Mouse (Mus musculus) right cerebral cortex, adult 2 months (tissue): Measurements from ENCODE around the gene Vwa3b.

Experiments
- DNase-seq, 2 experiments: peaks; one replicate each; pipeline ENCODE4 v3.0.0; 2021 to 2022; ENCODE audit warnings: low spot score in 2 of 2

The Vwa3b gene

DNA sequence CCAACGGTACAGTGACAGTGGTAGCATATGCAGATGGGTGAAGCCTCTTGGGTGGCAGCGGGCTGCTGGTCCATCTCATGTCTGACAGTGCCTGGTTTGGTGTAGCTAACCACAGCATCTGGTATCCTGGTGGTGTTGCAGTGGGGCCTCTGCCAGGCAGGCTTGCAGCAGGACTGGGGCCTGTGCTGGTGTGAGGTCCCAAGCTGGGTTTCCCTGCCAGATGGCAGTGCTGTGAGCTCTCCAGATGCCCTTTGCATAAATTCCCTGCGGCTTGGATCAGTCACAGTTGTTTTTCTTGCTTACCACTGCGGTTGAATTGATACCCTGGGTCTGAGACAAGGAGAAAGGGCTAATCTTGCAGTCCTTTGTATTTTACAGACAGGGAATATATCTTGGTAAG, 95.9 kb downstream of the Vwa3b start:
- DNase-seq, result no peak

DNA sequence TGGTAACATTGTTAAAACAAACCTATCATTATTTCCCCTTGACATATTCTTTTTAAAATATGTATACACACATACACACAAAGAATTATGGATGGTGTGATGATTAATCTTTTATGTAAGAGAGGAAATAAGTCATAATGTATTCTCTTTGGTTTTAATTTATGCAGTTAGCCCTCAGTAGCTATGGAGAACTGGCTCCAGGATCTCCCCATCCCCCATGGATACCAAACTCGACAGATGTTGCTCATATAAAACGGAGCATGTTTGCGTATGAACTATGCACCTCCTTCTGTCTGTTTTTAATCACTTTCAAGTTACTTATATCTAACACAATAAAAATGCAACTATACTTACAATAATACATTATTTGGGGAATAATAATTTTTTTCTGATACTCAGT, 96.4 kb downstream of the Vwa3b start:
- DNase-seq, result no peak

DNA sequence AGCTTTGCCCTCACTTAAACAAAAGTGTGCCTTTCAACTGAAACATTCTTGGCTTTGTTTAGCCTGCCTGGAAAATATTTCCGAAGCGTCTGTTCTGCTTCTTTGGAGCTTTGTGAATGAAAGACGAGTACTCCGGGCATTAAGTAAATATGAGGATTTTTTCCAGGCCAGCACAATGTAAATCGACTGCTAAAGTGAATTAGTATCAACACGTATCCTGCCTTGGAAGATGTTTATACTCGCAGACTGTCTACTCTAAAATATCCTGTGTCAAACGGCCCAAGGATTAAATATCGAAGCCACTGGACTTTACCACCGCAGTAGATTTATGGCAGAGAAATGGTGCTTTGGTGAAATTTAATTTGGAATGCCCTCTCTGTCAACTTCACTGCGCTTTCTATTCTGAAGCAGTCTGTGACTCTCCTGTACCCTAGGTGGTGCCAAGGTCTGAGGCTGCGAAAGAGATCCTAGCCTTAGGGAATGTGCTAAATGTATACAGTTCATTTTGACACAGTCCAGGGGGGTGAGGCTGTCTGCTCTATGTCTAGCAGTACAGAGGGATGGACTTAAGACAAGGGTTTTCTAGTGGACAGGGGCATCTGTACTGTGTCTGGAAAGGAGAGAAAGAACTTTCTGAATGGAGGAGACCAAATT, 98.4 kb downstream of the Vwa3b start:
- DNase-seq, result no peak

DNA sequence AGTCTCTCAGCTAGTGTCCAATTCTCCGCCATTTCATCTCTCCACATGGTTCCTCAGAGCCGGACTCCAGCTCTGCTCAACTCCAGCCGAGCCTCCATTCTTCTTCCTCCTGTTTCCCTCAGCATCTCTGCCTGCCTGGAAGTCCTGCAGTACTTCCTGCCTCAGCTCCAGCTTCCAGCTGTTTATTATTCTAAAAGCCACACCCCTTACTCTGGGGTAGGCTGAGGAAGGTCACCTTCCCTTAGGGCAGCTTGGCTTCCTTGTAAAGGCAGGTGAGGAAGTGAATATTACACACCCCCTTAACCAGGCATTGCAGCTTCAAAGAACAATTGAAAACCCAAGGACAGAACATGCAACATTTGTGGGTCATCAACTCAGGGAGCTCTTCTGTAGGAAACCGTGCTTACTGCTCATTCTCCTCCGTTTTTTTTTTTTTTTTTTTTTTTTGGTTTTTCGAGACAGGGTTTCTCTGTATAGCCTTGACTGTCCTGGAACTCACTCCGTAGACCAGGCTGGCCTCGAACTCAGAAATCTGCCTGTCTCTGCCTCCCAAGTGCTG, 103.7 kb downstream of the Vwa3b start:
- DNase-seq, result no peak

DNA sequence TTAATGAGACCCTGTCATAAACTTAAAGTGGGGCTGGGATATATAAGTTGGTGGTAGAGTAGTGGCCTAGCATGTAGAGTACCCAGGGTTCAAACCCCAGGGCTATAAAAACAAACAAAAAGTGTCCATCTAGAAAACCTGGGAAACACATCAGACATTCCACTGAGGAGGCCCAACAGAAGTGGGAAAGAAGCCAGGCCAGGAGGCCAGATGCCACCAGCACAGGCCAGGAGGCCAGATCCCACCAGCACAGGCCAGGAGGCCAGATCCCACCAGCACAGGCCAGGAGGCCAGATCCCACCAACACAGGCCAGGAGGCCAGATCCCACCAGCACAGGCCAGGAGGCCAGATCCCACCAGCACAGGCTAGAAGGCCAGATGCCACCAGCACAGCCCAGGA, 104.8 kb downstream of the Vwa3b start:
- DNase-seq, result no peak

DNA sequence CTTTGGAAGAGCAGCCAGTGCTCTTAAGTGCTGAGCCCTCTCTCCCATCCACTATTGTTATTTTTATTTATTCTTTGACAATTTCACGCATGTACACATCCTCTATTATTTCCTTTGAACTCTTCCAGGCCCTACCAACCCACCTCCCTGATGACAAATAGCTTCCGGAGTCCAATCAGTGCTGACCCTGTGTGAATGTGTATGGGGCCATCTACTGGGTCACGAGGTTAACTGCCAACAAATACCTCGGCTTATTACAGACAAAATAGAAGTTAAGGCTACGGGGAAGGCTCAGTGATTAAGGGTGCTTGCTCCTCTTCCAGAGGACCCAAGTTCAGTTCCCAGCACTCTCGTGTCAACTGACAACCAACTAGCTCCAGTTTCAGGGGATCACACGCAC, 106.0 kb downstream of the Vwa3b start:
- no peak for DNase-seq

DNA sequence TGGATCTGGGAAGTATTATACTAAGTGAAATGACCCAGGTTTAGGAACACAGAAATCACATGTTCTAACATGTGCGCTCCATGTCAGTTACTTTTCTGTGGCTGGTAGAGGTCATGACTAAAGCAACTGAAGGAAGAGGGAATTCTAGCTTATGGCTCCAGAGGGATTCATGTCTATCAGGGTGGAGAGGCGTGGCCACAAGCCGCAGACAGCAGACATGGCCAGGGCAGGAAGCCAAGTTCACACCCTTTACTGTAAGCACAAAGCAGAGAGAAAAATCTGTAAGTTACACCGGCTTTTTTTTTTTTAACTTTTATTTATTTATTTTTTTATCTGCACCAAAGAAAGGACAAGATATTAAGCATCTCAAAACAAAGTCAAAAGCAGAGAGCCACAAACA, 119.6 kb downstream of the Vwa3b start:
- DNase-seq, result no peak

DNA sequence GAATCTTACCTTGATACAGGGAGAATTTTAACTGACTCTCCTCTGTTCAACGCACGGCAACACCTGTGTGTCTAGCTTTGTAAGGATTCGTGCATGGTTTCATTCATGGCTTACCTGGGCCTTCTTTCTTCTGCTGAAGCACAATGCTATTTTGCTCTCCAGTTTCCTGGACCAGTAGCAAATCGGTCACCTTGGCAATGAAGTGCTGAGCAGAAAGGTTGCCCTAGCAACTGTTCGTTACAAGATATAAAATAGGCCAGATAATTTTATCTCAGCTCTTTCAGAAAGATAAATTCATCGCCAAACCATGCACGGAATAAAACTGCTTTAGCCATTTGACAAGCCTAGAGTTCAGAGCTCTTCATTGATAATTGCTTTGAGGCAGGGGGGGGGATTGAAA, 123.5 kb downstream of the Vwa3b start:
- peak; percentile 35 to 37 for DNase-seq

DNA sequence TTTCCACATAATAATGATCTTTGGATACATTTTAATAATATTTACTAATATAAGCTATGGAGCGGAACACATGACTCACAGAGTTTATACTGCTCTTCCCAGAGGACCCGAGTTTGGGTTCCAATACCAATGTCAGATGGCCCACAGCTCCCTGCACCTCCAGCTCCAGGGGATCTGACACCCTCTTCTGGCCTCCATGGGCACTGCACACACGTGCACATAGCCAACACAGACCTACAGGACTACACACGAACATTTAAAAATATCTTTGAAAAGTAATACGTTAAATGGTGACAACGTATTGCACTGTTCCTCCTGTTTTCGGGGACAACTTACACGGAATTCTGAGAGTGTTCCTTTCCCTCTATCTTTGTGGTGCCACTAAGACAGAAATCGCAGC, 125.5 kb downstream of the Vwa3b start:
- DNase-seq, result no peak

DNA sequence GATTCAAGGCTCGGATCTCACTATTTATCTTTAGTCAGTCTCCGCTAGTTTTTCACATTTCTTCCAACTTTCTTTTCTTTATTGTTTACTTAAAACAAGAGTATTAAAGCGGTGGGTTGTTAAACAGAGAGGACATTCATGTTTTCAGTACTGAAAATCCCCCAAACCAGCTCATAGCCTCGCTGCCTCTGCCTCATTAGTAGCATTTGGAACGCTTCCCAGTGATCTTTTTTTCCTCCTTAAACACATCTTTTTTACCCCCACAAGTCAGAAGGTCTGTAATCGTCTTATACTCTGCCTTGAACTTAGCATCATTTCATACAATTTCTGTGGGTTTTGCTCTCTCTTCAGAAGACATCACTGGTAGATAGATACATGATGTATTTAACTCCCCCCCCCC, 139.7 kb downstream of the Vwa3b start:
- no peak for DNase-seq

DNA sequence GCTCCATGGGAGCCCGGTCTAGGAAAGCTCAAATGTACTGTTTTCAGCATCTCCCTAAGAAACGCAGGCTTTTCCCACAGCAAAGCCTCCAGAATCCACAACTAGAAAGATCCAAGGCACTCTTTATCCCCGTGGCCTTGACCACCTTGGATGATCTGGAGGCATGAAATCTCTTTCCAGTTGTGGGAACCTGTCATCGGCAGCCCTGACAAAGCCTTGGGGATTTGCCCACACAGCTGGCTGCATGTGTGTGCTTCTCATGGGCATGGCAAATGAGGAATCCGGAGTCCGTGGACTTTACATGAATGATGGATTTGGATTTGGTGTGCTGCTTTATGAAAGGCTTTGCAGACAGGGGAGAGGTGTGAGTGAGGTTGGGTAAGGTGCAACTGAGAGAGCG, 141.5 kb downstream of the Vwa3b start:
- no peak for DNase-seq

DNA sequence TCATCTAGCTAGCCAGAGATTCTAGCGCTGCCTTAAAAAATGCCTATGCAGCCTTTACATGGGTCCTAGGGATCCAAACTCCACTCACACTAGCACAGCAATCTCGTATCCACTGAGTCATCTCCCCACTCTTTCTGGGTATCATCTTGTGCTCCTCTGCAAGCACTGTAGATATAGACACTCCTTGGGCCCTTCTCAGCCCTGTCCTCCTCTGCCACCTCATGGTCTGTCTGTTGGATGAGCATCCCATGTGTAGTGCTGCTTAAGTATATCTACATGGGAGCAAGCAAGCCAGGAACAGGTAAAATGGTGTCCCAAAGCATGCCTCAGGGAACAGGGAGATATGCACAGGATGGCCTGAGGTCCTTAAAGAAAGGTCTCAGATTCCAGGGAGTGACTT, 151.5 kb downstream of the Vwa3b start:
- DNase-seq, result peak in 1 of 2 experiments; percentile 4

DNA sequence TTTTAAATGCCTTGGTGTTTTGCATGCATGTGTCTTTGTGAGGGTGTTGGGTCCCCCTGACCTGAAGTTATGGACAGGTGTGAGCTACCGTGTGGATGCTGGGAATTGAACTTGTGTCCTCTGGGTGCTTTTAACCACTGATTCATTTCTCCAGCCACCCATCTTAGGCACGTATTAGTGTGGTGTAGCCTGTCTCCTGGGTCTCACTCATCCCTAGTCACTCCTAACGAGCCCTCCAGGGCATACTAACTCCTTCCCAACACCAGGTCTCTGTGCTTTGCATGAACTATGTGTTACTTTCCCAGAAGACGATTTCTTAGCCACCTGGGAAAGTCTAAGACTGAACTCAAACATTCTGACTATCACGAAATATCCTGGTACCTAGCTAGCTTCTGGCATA, 153.5 kb downstream of the Vwa3b start:
- DNase-seq, result no peak

DNA sequence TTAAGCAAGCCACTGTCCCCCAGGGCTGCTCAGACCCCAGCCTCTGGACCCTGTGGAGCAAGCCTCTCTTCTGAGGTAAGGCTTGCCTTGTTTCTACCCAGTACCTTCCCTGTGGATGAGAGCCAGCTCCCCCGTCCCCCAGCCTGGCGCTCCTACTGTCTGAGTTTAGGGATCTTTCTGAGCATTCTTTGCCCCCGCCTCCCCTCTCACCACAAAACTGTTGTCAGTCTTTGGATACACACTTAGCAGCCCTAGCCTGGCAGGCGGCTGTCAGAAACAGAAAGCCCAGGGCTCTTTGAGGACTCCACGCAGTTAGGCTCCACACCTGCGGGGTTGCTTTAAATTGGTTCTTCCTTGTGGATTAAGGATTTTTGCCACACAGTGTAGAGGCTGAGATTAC, 160.7 kb downstream of the Vwa3b start:
- DNase-seq, result no peak

DNA sequence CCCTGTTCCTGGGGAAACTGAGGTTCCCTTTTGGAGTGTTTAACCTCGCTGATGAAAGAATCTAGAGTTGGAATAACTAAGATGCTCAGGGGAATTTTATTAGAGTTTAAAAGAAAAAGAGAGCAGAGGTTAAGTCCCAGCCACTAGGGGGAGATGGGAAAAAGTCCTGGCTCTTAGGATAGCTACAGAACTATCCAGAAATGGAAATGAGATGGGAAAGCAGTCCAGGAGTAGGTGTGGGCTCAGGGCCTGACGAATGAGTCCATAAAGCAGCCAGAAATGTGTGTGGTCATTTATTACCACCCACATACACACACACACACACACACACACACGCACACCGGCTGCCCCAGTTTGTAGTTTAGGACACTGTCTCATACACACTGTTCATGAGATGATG, 168.2 kb downstream of the Vwa3b start:
- peak in 1 of 2 experiments; percentile 19 for DNase-seq

DNA sequence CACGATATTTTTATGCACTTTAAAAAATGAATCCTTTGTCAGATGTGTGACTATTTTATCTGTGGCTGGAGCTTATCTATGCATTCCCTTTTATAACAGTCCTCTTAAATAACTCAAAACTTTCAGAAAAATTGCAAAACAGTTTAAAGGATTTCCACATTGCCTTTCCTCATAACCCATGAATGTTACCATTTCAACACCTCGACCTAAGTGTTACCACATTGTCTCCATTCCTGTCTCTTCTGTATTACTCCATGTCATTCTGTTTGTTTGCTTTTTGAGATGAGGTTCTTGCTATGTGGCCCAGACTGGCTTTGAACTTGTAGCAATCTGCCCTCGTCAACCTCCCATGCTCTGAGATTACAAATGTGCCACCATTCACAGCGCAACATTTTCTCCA, 175.0 kb downstream of the Vwa3b start:
- DNase-seq, result no peak

DNA sequence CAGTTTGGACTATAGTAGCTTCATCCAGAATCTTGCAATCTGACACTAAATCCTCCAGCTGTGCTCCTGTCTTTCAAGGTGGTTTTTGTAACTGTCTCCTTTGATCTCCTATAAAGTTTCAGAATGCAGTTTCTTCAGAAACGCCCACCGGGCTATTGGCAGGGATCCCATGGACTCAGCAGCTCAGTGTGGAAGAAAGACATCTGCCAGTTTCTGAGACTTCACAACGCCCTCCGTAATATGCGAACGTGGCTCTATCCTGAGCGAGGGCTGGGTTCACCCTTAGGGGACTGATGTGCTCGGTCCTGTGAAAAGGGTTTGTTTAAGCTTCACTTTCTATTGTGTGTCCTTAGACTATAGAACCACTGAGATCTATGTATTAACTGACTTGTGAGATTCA, 181.3 kb downstream of the Vwa3b start:
- no peak for DNase-seq

DNA sequence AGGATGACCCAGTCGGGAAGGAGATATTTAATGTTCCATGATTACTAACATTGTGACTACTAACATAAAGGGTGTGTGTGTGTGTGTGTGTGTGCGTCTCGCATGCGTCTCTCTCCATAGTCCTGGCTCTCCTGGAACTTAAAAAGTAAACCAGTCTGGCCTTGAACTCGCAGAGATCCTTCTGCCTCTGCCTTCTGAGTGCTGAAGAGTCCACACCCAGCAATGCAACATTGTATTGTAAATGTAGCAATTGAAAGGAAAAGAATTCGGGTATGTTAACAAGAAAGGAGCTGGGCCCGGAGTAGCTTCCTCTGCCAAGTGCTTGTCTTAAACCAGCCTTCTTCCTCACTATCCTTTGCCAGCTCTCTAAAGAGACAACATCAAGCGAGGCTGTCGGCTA, 186.0 kb downstream of the Vwa3b start:
- DNase-seq, result no peak

DNA sequence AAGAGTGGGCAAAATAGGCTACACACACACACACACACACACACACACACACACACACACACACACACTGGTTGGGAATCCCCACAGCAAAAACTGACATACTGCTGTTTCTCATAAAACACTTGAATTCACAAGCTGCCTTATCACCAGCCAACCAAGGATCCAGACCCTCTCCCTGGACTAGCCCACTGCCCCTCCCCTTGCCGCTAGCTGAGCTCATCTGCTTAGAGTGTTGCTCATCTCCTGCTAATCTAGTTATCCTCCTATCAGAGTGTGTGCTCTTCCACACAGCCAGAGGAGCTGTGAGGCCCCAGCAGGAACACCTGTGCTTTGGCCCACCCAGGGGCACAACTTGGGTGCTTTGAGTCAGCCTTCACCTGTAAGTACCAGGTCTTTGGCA, 187.7 kb downstream of the Vwa3b start, which contains the start of gene Cnga3:
TSS of gene Cnga3 (plus strand) at position 291 of the 400 bp plus-strand sequence.
- no peak for DNase-seq

DNA sequence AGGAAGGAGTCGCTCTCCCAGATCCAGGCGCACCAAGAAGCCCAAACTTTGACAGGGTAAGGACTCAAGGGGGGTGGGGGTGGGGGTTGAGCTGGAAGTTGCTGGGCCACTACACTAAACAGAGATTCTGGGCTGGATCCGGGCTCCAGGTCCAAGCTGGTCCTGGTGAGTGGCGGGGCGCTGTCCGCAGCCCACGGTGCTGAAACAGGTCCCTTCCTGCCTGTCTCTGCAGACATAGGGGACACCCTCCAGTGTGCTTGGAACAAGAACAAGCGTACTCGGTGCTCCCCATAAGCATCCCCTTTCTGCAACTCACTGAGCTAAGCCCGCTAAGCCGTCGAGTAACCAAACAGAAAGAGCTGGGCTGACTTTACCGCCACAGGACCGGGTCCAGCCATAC, 192.0 kb downstream of the Vwa3b start:
- DNase-seq, result no peak

DNA sequence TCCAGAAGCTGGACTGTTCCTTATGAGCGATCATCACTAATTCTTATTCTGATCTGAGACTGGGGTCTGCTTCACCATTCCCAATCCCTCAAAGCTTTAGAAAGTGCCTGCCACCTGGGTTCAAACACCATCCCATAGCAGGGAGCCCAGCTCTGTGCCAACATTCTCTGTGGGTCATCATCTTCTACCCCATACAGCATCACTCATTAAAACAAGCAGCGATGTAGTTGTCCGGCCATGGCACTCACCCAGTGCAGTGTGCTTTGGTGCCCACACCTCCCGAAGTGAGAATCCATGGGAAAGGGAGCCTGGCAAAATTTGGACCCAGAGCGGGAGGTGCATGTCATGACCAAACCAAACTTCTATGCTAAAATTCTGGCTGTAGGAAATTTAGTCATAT, 193.2 kb downstream of the Vwa3b start:
- DNase-seq, result no peak

DNA sequence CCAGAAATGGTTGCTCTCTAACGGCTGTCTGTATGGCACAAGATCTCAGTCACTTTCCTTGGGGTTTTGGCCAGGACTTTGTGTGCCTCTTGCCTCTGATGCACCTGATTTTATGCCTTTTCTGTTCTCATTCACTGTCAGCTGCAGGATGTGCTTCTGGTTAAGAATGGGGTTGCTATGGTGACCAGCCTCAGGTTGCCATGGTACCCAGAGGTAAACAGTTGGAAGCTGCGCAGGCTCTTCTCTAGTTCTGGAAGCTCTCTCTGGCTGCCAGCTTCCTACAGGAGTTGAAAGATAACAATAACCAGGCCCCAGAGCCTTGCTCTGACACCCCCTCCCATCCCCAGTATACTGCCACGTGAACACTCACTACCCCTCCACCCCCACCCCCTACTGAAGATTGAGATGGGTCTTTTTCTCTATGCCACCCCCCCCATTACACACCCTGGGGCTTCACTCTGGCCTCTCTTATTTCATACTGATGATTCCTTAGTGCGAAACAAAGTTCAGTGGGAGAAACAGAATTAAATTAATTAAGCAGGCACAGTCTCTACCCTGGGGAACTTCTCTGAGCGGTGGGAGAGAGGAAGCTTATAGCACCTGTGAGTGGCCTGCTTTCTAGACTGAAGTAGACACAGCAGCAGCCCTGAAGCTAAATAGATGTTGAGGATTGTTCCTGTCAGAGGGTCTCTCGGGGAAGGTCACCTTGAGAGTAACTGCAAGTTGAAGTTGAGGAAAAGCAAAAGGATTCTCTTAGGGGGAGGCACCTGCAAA, 193.9 kb downstream of the Vwa3b start:
- DNase-seq, result peak; percentile 88 to 89

DNA sequence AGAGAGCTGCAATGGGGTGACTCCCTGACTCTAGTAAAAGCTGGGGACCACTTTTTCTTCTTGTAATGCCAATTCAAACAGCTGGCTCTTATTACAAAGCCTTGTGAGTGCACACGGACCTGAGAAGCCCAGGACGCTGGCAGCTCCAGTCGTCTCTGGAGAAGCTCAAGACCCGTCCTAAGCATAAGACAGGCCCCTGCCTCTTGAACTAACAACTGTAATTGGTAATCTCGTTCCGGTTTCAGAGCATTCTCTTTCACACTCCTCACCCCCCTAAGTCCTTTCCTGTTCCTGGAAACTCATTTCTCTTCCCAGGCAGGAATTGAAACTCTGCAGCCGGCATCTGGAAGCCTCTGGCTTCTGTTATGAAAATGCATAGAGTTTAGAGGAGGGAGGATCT, 195.6 kb downstream of the Vwa3b start:
- DNase-seq, result no peak
